Mouse (Mus musculus) ES-E14 (cell line): ENCODE measurements around the gene Scd4. TPM values are rescaled to one million over a fixed set of nuclear protein-coding genes. Genes with fewer than 3 reads are reported as not detected.

ENCODE experiments used
- DNase-seq: peaks from one replicate; pipeline ENCODE4 v3.0.0-alpha.2; 2013; ENCODE audit warnings: low read depth, low spot score
- H3K27ac ChIP-seq: 2 replicates; pipeline ENCODE4 v1.5.1; 2012; ENCODE audit warnings: low read depth, mild to moderate bottlenecking, low read length, moderate library complexity, mixed read lengths; ENCODE audit not compliant: poor library complexity, insufficient read depth, severe bottlenecking
- H3K36me3 ChIP-seq: 2 replicates; pipeline ENCODE4 v1.6.1; 2012; ENCODE audit warnings: mild to moderate bottlenecking, low read length, moderate library complexity, mixed read lengths; ENCODE audit not compliant: control insufficient read depth, poor library complexity, insufficient read depth, severe bottlenecking
- H3K4me1 ChIP-seq, 2 experiments: fragments of 150-350 bp in 1 of 2; sonication (generic) in 1 of 2; 2 replicates each; pipeline ENCODE4 v1.6.1; 2012; ENCODE audit warnings: low read length in 2 of 2, mild to moderate bottlenecking in 1 of 2, mixed read lengths in 1 of 2; ENCODE audit not compliant: control insufficient read depth in 2 of 2, insufficient read depth in 2 of 2, poor library complexity in 1 of 2
- H3K4me3 ChIP-seq, 2 experiments: fragments of 150-350 bp in 1 of 2; sonication (generic) in 1 of 2; 2 replicates each; pipeline ENCODE4 v1.5.1; 2012; ENCODE audit warnings: low read length in 2 of 2, low read depth in 1 of 2, mild to moderate bottlenecking in 1 of 2, mixed read lengths in 1 of 2; ENCODE audit not compliant: insufficient read depth in 1 of 2, poor library complexity in 1 of 2, severe bottlenecking in 1 of 2
- H3K9ac ChIP-seq: 2 replicates; pipeline ENCODE4 v1.6.1; 2012; ENCODE audit warnings: low read depth, mild to moderate bottlenecking, low read length, mixed read lengths; ENCODE audit not compliant: poor library complexity, insufficient read depth, severe bottlenecking
- H3K9me3 ChIP-seq: fragments of 150-350 bp; sonication (generic); 2 replicates; pipeline ENCODE4 v1.6.1; 2012; ENCODE audit warnings: low read depth, mild to moderate bottlenecking, low read length; ENCODE audit not compliant: control insufficient read depth, insufficient read depth
- CHD2 ChIP-seq: IDR thresholded peaks from 2 replicates; pipeline ENCODE4 v1.6.1; 2014; ENCODE audit warnings: mild to moderate bottlenecking, low read depth, low read length, inconsistent platforms
- HCFC1 ChIP-seq: IDR thresholded peaks from 2 replicates; pipeline ENCODE4 v1.6.1; 2012; ENCODE audit warnings: low read length, inconsistent platforms, borderline replicate concordance; ENCODE audit not compliant: insufficient read depth
- MAFK ChIP-seq: IDR thresholded peaks from 2 replicates; pipeline ENCODE4 v1.6.1; 2014; ENCODE audit warnings: mild to moderate bottlenecking, low read depth, low read length, inconsistent platforms; ENCODE audit not compliant: insufficient read depth
- ZC3H11A ChIP-seq: IDR thresholded peaks from 2 replicates; pipeline ENCODE4 v1.6.1; 2012; ENCODE audit warnings: low read depth, mild to moderate bottlenecking, inconsistent platforms, low read length, borderline replicate concordance
- ZNF384 ChIP-seq: IDR thresholded peaks from 2 replicates; pipeline ENCODE4 v1.6.1; 2012; ENCODE audit warnings: low read depth, low read length, inconsistent platforms
- in situ Hi-C, 2 experiments: fragments of 600-800 bp; cut with MboI; formaldehyde crosslinking; loops; one replicate each; pipeline ENCODE4 v1.15.1; 2025; ENCODE audit warnings: low sequenced_read_pairs in 2 of 2, inconsistent platforms in 1 of 2; ENCODE audit not compliant: unreplicated experiment in 2 of 2
- total RNA-seq: library from RNA; depleted of rRNA; stranded (reverse); fragments of 300-350 nt; gene quantifications from 2 replicates; pipeline ENCODE4 v1.2.3, GENCODE M21; 2012

Gene Scd4
- total RNA-seq, 1 experiment: 0.13 TPM

- Histone ChIP-seq H3K27ac (no peak overlapping the region; the same call in none of the 2 replicates), H3K9me3 (no peaks in the 10 kb centered on the region), H3K9ac (no peak overlapping the region), H3K36me3 (no peaks in the 10 kb centered on the region), H3K4me1 (peaks cover 0 to 9% of the 10 kb centered on the region in 2 experiments; a peak in 3 of 4 replicates), H3K4me3 (no peak overlapping the region)
- TF ChIP-seq ZNF384: no peak
- TF ChIP-seq ZC3H11A: no peak
- TF ChIP-seq MAFK: no peak
- TF ChIP-seq CHD2: no peak
- no peak for TF ChIP-seq HCFC1
- DNase-seq: no peak
- in situ Hi-C loops: no loop called here
These were observed 21.4 kb upstream of the Scd4 start for GRCm38 (mm10) chr19:44311306-44312006.

- H3K4me1 ChIP-seq: peaks cover 0 to 13% of the 10 kb centered on the region in 2 experiments; a peak in 3 of 4 replicates
- in situ Hi-C loops: no loop called here
- DNase-seq: no peak
- no peaks in the 10 kb centered on the region for H3K9me3 ChIP-seq
- no peak overlapping the region; the same call in 1 of the 2 replicates for H3K27ac ChIP-seq
- H3K36me3 ChIP-seq: no peaks in the 10 kb centered on the region
- H3K9ac ChIP-seq: no peak overlapping the region
- H3K4me3 ChIP-seq: no peak overlapping the region
- TF ChIP-seq CHD2: no peak
- TF ChIP-seq MAFK: 0 out of 2 replicates have a peak, but pooled peaks have one; percentile 68
These were observed 20.9 kb upstream of the Scd4 start for GRCm38 (mm10) chr19:44312007-44312360.

GRCm38 (mm10) chr19:44313066-44313465, 19.8 kb upstream of the Scd4 start:
- DNase-seq: no peak
- H3K27ac ChIP-seq: no peak overlapping the region
- H3K36me3 ChIP-seq: no peaks in the 10 kb centered on the region
- no peak for TF ChIP-seq CHD2
- no peak for TF ChIP-seq ZC3H11A
- no peak for TF ChIP-seq MAFK
- no peak for TF ChIP-seq HCFC1
- TF ChIP-seq ZNF384: no peak
- in situ Hi-C loops: no loop called here
- H3K4me1 ChIP-seq: peaks cover 0 to 14% of the 10 kb centered on the region in 2 experiments; a peak in 3 of 4 replicates
- H3K9me3 ChIP-seq: no peaks in the 10 kb centered on the region
- H3K4me3 ChIP-seq: no peak overlapping the region
- H3K9ac ChIP-seq: no peak overlapping the region

GRCm38 (mm10) chr19:44314327-44314759, 18.5 kb upstream of the Scd4 start:
- H3K4me3 ChIP-seq: peak overlapping the region; percentile 62 to 67
- TF ChIP-seq MAFK: no peak
- TF ChIP-seq HCFC1: no peak
- TF ChIP-seq ZNF384: no peak
- no peak for TF ChIP-seq CHD2
- TF ChIP-seq ZC3H11A: no peak
- H3K27ac ChIP-seq: peak overlapping the region; percentile 64; the same call in 1 of the 2 replicates
- in situ Hi-C loops: no loop called here
- DNase-seq: peak; percentile 63
- H3K4me1 ChIP-seq: peaks cover 0 to 14% of the 10 kb centered on the region in 2 experiments; a peak in 3 of 4 replicates
- no peaks in the 10 kb centered on the region for H3K9me3 ChIP-seq
- H3K36me3 ChIP-seq: no peaks in the 10 kb centered on the region
- H3K9ac ChIP-seq: peak overlapping the region; percentile 72

- Histone ChIP-seq H3K27ac (peak overlapping the region; percentile 27; the same call in 1 of the 2 replicates), H3K9me3 (no peaks in the 10 kb centered on the region), H3K36me3 (no peaks in the 10 kb centered on the region), H3K4me1 (peaks cover 0 to 14% of the 10 kb centered on the region in 2 experiments; a peak in 3 of 4 replicates), H3K4me3 (peak overlapping the region; percentile 62 to 67), H3K9ac (peak overlapping the region; percentile 55; the same call in 1 of the 2 replicates)
- no peak for TF ChIP-seq CHD2
- TF ChIP-seq HCFC1: no peak
- TF ChIP-seq ZNF384: no peak
- TF ChIP-seq ZC3H11A: no peak
- no peak for TF ChIP-seq MAFK
- in situ Hi-C loops: no loop called here
- DNase-seq: no peak
These were observed 17.9 kb upstream of the Scd4 start for GRCm38 (mm10) chr19:44314871-44315414.
